8 mouse cellular contexts compared by ENCODE assay signal in genomic region chr10:96308713-96309445, GRCm38 (mm10).
DNase-seq lines count a peak whose midpoint lies in the region; ATAC-seq and TF ChIP-seq lines count a peak whose summit lies in the region.

No protein-coding gene starts in this region.

- no peak overlapping the region for H3K27ac ChIP-seq in kidney, embryonic 16.5 days (ENCODE audit: low read length)
- no peak overlapping the region for H3K27ac ChIP-seq in kidney, adult 2 months (ENCODE audit: insufficient read depth, low read depth, low read length)
- peak overlapping the region; percentile 63 for H3K27ac ChIP-seq in forebrain, embryonic 14.5 days (ENCODE audit: low read depth, low read length)
- no peak overlapping the region for H3K27ac ChIP-seq in limb, embryonic 14.5 days (replicated peaks; ENCODE audit: low read depth, low read length)

- no peak for DNase-seq in kidney, adult 2 months
- peak; percentile 31 for DNase-seq in cerebellum, adult 11 months
- DNase-seq in forebrain, embryonic 14.5 days (ENCODE audit: low spot score): peak; percentile 84
- DNase-seq in limb, embryonic 14.5 days (ENCODE audit: low spot score): peak; percentile 64
- DNase-seq in retina, embryonic 14.5 days (ENCODE audit: low spot score): peak; percentile 90
- no peak for DNase-seq in adrenal gland, postnatal 10 days
- DNase-seq in testis, postnatal 10 days (ENCODE audit: low spot score): no peak

- no peak for TF ChIP-seq CTCF in kidney, adult 2 months (conservative IDR thresholded peaks at IDR 0.05; ENCODE audit: insufficient read depth, insufficient read length, low read depth, low read length)

- TF ChIP-seq POLR2A in kidney, adult 2 months (IDR thresholded peaks at IDR 0.05; ENCODE audit: low read depth, low read length): no peak
- TF ChIP-seq POLR2A in limb, embryonic 14.5 days (IDR thresholded peaks at IDR 0.05; ENCODE audit: borderline replicate concordance, extremely low read depth, insufficient read depth, insufficient read length): no peak

- no peaks in the 10 kb centered on the region for H3K36me3 ChIP-seq in kidney, embryonic 16.5 days (ENCODE audit: insufficient read depth, low read length)
- no peaks in the 10 kb centered on the region for H3K36me3 ChIP-seq in kidney, adult 2 months (ENCODE audit: control insufficient read depth, insufficient read depth, low read length)
- no peaks in the 10 kb centered on the region for H3K36me3 ChIP-seq in forebrain, embryonic 14.5 days (ENCODE audit: control insufficient read depth, insufficient read depth, low read length)
- no peaks in the 10 kb centered on the region for H3K36me3 ChIP-seq in limb, embryonic 14.5 days (ENCODE audit: control insufficient read depth, insufficient read depth, low read length)

- no peak overlapping the region for H3K9ac ChIP-seq in kidney, embryonic 16.5 days (replicated peaks; ENCODE audit: low read length)
- H3K9ac ChIP-seq in forebrain, embryonic 14.5 days (ENCODE audit: low read length): no peak overlapping the region
- no peak overlapping the region for H3K9ac ChIP-seq in limb, embryonic 14.5 days (ENCODE audit: low read depth, low read length, severe bottlenecking)

- H3K27me3 ChIP-seq in kidney, embryonic 16.5 days (ENCODE audit: insufficient read depth, low read length): no peaks in the 10 kb centered on the region
- no peaks in the 10 kb centered on the region for H3K27me3 ChIP-seq in kidney, adult 2 months (replicated peaks; ENCODE audit: control insufficient read depth, insufficient read depth, low read length)
- no peaks in the 10 kb centered on the region for H3K27me3 ChIP-seq in forebrain, embryonic 14.5 days (replicated peaks; ENCODE audit: control insufficient read depth, insufficient read depth, low read length)
- no peaks in the 10 kb centered on the region for H3K27me3 ChIP-seq in limb, embryonic 14.5 days (ENCODE audit: control insufficient read depth, insufficient read depth, low read length)

- peaks cover 12% of the 10 kb centered on the region for H3K9me3 ChIP-seq in kidney, embryonic 16.5 days (ENCODE audit: low read length)
- H3K9me3 ChIP-seq in forebrain, embryonic 14.5 days (replicated peaks; ENCODE audit: control insufficient read depth, low read length): peaks cover 3% of the 10 kb centered on the region; the same call in 1 of the 2 replicates
- peaks cover 4% of the 10 kb centered on the region; the same call in 1 of the 2 replicates for H3K9me3 ChIP-seq in limb, embryonic 14.5 days (ENCODE audit: control insufficient read depth, low read length)

- 21% methylated on average over 7 of the region's 7 CpGs for WGBS in kidney, embryonic 16.5 days
- 51% methylated on average over 7 of the region's 7 CpGs for WGBS in kidney, adult 2 months
- WGBS in forebrain, embryonic 14.5 days: 12% methylated on average over 7 of the region's 7 CpGs
- 24% methylated on average over 7 of the region's 7 CpGs for WGBS in limb, embryonic 14.5 days

- H3K4me1 ChIP-seq in kidney, embryonic 16.5 days (ENCODE audit: insufficient read depth, low read length): peaks cover 6% of the 10 kb centered on the region; the same call in 1 of the 2 replicates
- H3K4me1 ChIP-seq in kidney, adult 2 months (ENCODE audit: control insufficient read depth, insufficient read depth, low read length): no peaks in the 10 kb centered on the region
- peaks cover 11% of the 10 kb centered on the region for H3K4me1 ChIP-seq in forebrain, embryonic 14.5 days (ENCODE audit: control insufficient read depth, insufficient read depth, low read length)
- H3K4me1 ChIP-seq in limb, embryonic 14.5 days (ENCODE audit: control insufficient read depth, insufficient read depth, low read length): 0 out of 2 replicates have a peak, but pooled peaks cover 5% of the 10 kb centered on the region

- no peak overlapping the region for H3K4me3 ChIP-seq in kidney, embryonic 16.5 days (ENCODE audit: low read length)
- H3K4me3 ChIP-seq in kidney, adult 2 months (ENCODE audit: insufficient read depth, low read depth, low read length): no peak overlapping the region
- no peak overlapping the region for H3K4me3 ChIP-seq in forebrain, embryonic 14.5 days (ENCODE audit: low read depth, low read length)
- no peak overlapping the region for H3K4me3 ChIP-seq in limb, embryonic 14.5 days (replicated peaks; ENCODE audit: low read length)

- H3K4me2 ChIP-seq in kidney, embryonic 16.5 days (replicated peaks; ENCODE audit: low read depth, low read length): no peak overlapping the region
- H3K4me2 ChIP-seq in forebrain, embryonic 14.5 days (ENCODE audit: low read length): no peak overlapping the region
- H3K4me2 ChIP-seq in limb, embryonic 14.5 days (replicated peaks; ENCODE audit: low read depth, low read length, severe bottlenecking): no peak overlapping the region

- peak; percentile 77 for ATAC-seq in kidney, embryonic 16.5 days (ENCODE audit: low FRiP score, low TSS enrichment)
- ATAC-seq in forebrain, embryonic 14.5 days: peak; percentile 88
- peak; percentile 90 for ATAC-seq in limb, embryonic 14.5 days (ENCODE audit: low FRiP score, low read depth)

Comparison
In these comparisons a context has a peak if more than half of its experiments do, and no peak if none do; other contexts are left out.
1. DNase-seq: peak in cerebellum, adult 11 months (single experiment), forebrain, embryonic 14.5 days (single experiment), limb, embryonic 14.5 days (single experiment) and retina, embryonic 14.5 days (single experiment); none in kidney, adult 2 months (single experiment), adrenal gland, postnatal 10 days (single experiment) and testis, postnatal 10 days (single experiment).
2. Peak in every context shown above with its lines, with median percentiles within 50 percentile points of each other: ATAC-seq.